Mouse (Mus musculus) brain, embryonic 14.5 days (tissue): Measurements from ENCODE around the gene Fubp3.

Source experiments
- CTCF ChIP-seq: fragments of 200-500 bp; IDR thresholded peaks from 2 replicates; pipeline ENCODE4 v1.5.1; 2012; ENCODE audit warnings: inconsistent platforms, mild to moderate bottlenecking, moderate library complexity, borderline replicate concordance; ENCODE audit not compliant: insufficient read depth, insufficient read length; ENCODE audit errors: extremely low read depth
- POLR2A ChIP-seq: fragments of 200-500 bp; IDR thresholded peaks from 2 replicates; pipeline ENCODE4 v1.6.1; 2012; ENCODE audit warnings: mild to moderate bottlenecking, inconsistent platforms, borderline replicate concordance; ENCODE audit not compliant: poor library complexity, insufficient read depth, insufficient read length, severe bottlenecking; ENCODE audit errors: extremely low read depth

DNA sequence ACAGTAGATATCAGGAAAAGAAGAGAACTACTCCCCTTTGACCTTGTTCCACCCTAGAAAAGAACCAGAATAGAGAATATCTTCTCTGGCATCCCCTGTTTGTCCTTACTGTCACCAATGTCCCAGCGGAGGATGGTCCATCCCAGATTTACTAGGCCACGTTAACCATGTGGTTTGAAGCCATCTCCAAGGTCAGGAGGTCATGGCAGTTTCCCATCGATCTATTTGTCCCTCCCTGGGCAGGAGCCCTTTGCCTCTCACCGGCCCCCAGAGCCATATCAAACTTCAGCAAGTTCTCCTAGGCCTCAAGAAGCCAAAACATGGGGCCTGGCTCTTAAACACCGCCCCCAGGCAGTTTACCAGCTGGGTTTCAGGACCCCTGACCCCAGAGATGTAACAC, 42.2 kb upstream of the Fubp3 start:
- no peak for TF ChIP-seq POLR2A
- TF ChIP-seq CTCF = no peak
